Mouse (Mus musculus) thymus, adult 2 months (tissue): Measurements from ENCODE around the gene Eno4. TPM values are rescaled to one million over a fixed set of nuclear protein-coding genes. Genes with fewer than 3 reads are reported as not detected.
"Not testable (repeated sequence)": the region's sequence is repeated elsewhere in the genome, so short reads cannot be mapped to it uniquely, and the experiment has no call there.

Source experiments
- DNase-seq: peaks from one replicate; pipeline ENCODE4 v3.0.0; 2021
- H3K27ac ChIP-seq: fragments of 200-500 bp; 2 replicates; pipeline ENCODE4 v1.5.1; 2012; ENCODE audit warnings: low read length, control low read depth; ENCODE audit not compliant: control insufficient read depth, insufficient read depth
- H3K27me3 ChIP-seq: fragments of 200-500 bp; 2 replicates; pipeline ENCODE4 v1.6.1; 2012; ENCODE audit warnings: mild to moderate bottlenecking, low read length, moderate library complexity, mixed read lengths; ENCODE audit not compliant: control insufficient read depth, insufficient read depth
- H3K36me3 ChIP-seq: fragments of 200-500 bp; 2 replicates; pipeline ENCODE4 v1.6.1; 2012; ENCODE audit warnings: mild to moderate bottlenecking, low read length, moderate library complexity; ENCODE audit not compliant: control insufficient read depth, insufficient read depth
- H3K4me1 ChIP-seq: fragments of 200-500 bp; replicated peaks from 2 replicates; pipeline ENCODE4 v1.6.1; 2012; ENCODE audit warnings: low read length; ENCODE audit not compliant: control insufficient read depth, insufficient read depth
- H3K4me3 ChIP-seq: fragments of 200-500 bp; 2 replicates; pipeline ENCODE4 v1.5.1; 2012; ENCODE audit warnings: mild to moderate bottlenecking, low read length, control low read depth, moderate library complexity; ENCODE audit not compliant: control insufficient read depth, insufficient read depth
- CTCF ChIP-seq: fragments of 200-500 bp; IDR thresholded peaks from 2 replicates; pipeline ENCODE4 v1.5.1; 2012; ENCODE audit warnings: mild to moderate bottlenecking, control low read depth, low read length, moderate library complexity, borderline replicate concordance; ENCODE audit not compliant: control insufficient read depth, poor library complexity, insufficient read depth; ENCODE audit errors: extremely low read depth
- POLR2A ChIP-seq: fragments of 200-500 bp; IDR thresholded peaks from 2 replicates; pipeline ENCODE4 v1.6.1; 2012; ENCODE audit warnings: mild to moderate bottlenecking, low read length, control low read depth, moderate library complexity; ENCODE audit not compliant: control insufficient read depth, poor library complexity, insufficient read depth; ENCODE audit errors: extremely low read depth
- WGBS: fragments of 180-500 bp; shearing (Covaris S2); methylation state at CpG from one replicate; pipeline ENCODE4 v1.1.7; 2018; 5-methylcytosine and 5-hydroxymethylcytosine counted together
- polyA plus RNA-seq: library from polyadenylated mRNA; depleted of rRNA; stranded (reverse); fragments of >200 nt; gene quantifications from 2 replicates; pipeline ENCODE4 v1.2.3, GENCODE M21; 2012; rRNA removed

Gene Eno4
- 0.09 and 0.14 TPM in 2 replicates for polyA plus RNA-seq

DNA sequence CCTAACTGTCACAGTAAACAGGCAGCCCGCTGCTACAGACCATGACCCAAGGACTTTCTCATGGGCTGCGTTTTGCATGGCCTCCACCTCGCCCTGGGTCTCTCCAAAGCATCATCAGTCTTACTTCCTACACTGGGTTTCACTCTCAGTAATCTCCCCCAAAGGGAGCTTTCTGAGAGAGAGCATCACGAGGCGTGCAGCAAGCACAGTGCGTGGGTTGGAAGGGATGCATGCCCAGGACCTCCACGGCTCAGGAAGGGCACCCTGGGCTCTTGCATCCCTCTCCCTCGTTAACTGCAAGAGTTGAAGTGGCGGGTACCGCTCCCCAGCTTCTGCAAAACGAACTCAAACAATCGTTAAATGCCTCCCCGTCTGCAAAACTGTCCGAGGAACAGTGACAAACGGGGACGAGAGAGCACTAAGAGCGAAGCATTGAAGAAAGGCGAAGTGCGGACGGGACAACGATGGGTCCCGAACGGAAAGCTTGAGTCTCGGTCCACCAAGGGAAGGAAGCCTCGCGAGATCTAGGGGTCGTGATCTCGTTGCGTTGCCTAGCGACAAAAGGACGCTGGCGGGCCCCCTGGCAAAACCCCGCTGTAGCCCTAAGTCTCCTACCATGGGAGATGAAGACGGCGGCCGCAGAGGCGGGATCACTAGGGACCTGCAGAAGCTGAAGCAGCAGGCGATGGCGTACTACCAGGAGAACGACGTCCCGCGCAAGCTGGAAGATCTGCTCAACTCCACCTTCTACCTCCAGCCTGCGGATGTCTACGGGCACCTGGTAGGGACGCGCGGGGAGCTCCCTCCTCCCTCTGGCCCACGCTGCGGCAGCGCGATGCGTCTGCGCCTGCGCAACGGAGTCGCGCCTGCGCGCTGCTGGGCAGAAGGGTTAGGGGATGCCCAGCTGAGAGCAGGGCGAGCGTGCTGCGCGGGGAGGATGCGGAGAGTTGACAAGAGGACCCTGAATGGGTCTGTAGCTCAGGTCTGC lies at the start of gene Eno4, which contains the start of gene Hspa12a:
TSS of gene Eno4 (plus strand) at position 585 of the 988 bp plus-strand sequence.
TSS of gene Hspa12a (minus strand) at position 814 of the 988 bp plus-strand sequence.
- TF ChIP-seq POLR2A (0 out of 2 replicates have a peak, but pooled peaks have one; percentile 45), CTCF (no peak)
- H3K36me3 ChIP-seq = no peaks in the 10 kb centered on the region
- peaks cover 10% of the 10 kb centered on the region for H3K4me1 ChIP-seq
- 0 out of 2 replicates have a peak within 1 kb of the TSS, but pooled peaks have one; percentile 26 for H3K27ac ChIP-seq
- peak; percentile 93 for DNase-seq
- 1% methylated on average over 65 of the region's 65 CpGs for WGBS
- no peaks in the 10 kb centered on the region for H3K27me3 ChIP-seq
- H3K4me3 ChIP-seq = peak within 1 kb of the TSS; percentile 62

DNA sequence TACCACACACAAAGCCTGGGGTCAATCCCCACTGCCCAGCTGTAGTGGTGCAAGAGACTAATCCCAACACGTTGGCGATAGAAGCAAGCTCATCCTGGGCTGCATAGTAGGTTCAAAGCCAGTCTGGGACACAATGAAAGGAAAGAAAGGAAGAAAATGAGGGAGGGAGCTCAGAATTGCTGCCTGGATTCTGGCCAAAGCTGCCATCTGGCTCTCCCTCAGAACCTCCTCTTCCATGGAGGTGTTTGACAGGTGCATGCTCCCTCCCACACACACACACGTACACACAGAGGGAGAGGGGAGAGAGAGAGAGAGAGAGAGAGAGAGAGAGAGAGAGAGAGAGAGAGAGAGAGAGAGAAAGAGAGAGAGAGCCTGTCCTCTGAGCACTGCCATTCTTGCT lies 47.0 kb upstream of the Eno4 start:
- Histone ChIP-seq H3K4me1 (no peaks in the 10 kb centered on the region), H3K27me3 (no peaks in the 10 kb centered on the region), H3K27ac (no peak overlapping the region), H3K4me3 (no peak overlapping the region), H3K36me3 (no peaks in the 10 kb centered on the region)
- no peak for DNase-seq
- TF ChIP-seq CTCF (no peak), POLR2A (no peak)
- WGBS = 87% methylated on average over 3 of the region's 3 CpGs

- H3K27ac ChIP-seq, H3K27me3 ChIP-seq, H3K36me3 ChIP-seq, DNase-seq, H3K4me1 ChIP-seq, H3K4me3 ChIP-seq: not testable (repeated sequence)
- 91% methylated on average over 10 of the region's 10 CpGs for WGBS
These were observed 42.8 kb upstream of the Eno4 start for GRCm38 (mm10) chr19:58900471-58900870.

- Histone ChIP-seq H3K4me1 (peaks cover under 1% of the 10 kb centered on the region; the same call in 1 of the 2 replicates), H3K27ac (no peak overlapping the region), H3K4me3 (no peak overlapping the region), H3K36me3 (no peaks in the 10 kb centered on the region), H3K27me3 (no peaks in the 10 kb centered on the region)
- no peak for DNase-seq
- 64% methylated on average over 7 of the region's 7 CpGs for WGBS
- TF ChIP-seq CTCF (no peak), POLR2A (no peak)
These were observed 39.9 kb upstream of the Eno4 start for GRCm38 (mm10) chr19:58903079-58903898.

DNA sequence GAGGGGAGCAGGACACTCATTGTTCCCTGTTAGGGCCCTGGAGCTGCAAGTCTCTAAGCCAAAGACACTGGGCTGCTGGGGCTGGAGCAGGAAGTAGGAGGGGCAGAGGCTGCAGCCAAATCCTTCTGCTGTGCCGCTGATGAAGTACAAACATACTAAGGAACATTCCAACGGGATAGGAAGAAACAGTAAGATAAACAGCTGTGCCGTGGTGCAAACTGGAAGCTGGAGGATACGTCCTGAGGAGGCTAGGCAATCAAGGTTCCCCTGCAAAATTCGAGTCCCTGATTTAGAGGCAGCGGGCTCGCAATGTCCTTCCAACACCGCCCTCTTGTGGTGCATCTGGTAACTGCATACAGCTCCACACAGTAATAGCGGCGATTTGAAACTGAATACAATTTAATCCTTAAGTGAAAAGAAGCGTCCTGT lies 39.3 kb upstream of the Eno4 start:
- WGBS = 1% methylated on average over 11 of the region's 11 CpGs
- Histone ChIP-seq H3K36me3 (no peaks in the 10 kb centered on the region), H3K27ac (no peak overlapping the region), H3K27me3 (no peaks in the 10 kb centered on the region), H3K4me1 (peaks cover 2% of the 10 kb centered on the region; the same call in 1 of the 2 replicates), H3K4me3 (no peak overlapping the region)
- TF ChIP-seq POLR2A = no peak
- peak; percentile 77; the same call in 1 of the 2 replicates for TF ChIP-seq CTCF
- DNase-seq = peak; percentile 71

- TF ChIP-seq CTCF = no peak
- TF ChIP-seq POLR2A = no peak
These were observed 36.5 kb upstream of the Eno4 start for GRCm38 (mm10) chr19:58906685-58907084.

More at GRCm38 (mm10) chr19:58906685-58907084, 36.5 kb upstream of the Eno4 start:
- H3K4me1 ChIP-seq = peaks cover 4% of the 10 kb centered on the region; the same call in 1 of the 2 replicates
- H3K27ac ChIP-seq = no peak overlapping the region
- WGBS = 74% methylated on average over 9 of the region's 9 CpGs
- H3K27me3 ChIP-seq = no peaks in the 10 kb centered on the region
- DNase-seq = no peak
- H3K4me3 ChIP-seq = no peak overlapping the region
- H3K36me3 ChIP-seq = no peaks in the 10 kb centered on the region
